Mouse (Mus musculus): ENCODE data around the gene Cdk14.

Gene Cdk14

DNA sequence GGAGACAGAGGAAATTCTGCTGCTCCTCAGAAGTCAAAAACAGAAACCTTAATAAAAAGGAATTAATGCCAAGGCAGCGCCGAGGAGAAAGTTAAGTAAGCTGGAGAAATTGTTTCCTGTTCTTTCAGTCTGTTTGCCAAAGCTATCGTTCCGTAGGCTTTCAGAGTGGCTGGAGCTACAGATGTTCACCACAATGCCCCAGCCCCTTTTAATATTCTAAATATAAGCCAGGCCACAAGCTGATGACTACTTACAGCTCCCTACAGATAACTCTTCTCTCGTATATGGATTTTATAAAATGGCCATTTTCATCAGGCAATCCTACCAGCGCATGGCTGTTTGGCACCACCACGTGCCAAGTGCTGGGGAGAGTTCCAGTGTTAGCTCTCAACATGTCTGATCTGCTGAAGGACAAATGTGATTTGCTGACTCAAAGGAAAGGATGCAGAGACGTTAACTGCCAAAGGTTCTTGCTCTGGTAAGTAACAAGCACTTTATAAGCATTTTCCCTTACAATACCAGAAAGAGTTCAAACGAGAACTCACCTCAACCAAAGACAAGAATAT is 106.8 kb downstream of the Cdk14 start:
- no peak for DNase-seq (ENCODE audit: low spot score)

DNA sequence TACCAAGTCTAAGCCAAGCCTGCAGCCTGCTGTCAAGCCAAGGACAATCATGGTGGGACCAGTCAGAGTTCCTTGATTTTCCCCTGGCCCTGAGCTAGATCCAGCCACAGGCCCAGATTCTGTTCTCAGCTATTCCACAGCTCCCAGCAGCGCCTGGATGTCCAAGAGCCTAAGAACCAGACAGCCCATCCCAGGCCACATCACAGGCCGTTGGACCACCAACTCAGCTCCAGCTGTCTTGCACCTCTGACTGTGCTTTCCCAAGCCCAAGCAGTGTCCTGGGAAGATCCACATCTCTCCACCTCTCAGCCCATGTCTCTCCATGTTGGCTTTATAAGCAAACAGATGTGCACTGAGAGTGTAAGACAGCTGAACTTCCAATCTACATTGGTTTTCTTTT is 114.8 kb downstream of the Cdk14 start:
- DNase-seq (ENCODE audit: low spot score) = no peak

DNA sequence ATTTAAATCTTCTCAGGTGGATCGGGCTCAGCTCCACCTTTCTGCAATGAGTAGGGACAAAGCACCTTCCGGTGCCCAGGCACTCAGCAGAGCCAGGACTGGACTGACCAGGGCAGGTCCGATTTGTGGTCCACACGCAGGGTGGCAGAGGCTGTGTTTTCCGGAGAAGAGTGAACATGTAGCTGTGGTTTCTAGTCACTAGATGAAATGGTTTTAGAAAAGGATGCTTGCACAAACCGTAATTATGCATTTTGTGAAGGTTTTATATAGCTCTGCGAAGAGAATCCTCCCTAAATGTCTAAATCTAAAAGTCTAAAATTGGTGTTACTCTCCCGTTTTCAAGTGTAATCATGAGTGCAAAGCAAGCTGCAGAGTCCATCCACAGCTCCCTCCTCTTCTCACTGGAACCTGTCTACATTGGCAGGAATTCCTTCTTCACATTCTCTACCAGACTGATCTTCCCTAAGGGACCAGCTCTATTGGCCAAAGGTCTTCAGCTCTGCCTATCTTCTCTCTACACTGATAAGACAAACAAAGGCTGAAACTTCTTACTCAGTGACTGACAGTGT is 116.9 kb downstream of the Cdk14 start:
- no peak for DNase-seq (ENCODE audit: low spot score)

DNA sequence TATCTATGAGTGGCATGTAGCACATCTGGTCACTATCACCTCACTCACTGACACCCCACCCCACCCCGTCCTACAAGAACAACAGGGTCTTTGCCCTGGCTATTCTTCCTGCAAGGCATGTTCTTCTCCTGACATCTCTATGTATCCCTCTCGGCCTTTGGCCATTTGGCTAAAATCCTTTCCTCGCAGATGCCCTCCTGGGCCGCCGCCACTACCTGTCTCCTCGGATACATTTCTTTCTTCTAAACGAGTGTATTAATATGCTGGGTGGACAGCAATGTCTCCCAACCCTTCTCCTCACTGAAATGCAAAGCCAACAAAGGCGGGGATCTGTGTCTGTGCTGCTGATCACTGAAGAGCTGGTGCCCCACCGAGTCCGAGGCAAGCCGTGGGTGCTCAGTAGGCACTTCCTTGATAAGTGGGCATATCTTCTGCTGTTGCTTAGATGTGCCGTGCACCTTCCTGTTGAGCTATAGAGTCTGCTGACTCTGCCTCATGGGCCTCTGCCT is 118.5 kb downstream of the Cdk14 start:
- DNase-seq (ENCODE audit: low spot score) = no peak

DNA sequence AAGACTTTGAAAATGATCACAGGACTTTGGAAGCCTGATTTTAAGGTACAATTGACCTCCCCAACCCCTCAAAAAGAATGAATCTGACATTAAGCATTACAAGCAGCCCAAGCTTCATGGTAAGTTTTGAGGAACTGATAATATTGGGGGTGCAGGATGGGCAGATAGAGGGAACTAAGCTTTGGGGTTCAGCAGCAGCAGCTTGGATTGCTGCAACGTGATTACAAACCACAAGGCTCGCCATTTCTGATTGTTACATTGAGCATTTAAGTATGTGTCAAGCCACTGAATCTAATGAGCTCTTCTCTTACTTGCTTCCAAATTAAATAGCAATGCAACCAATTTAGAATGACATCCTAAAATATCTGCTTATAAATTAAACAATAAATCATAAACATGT is 119.1 kb downstream of the Cdk14 start:
- no peak for DNase-seq (ENCODE audit: low spot score)

DNA sequence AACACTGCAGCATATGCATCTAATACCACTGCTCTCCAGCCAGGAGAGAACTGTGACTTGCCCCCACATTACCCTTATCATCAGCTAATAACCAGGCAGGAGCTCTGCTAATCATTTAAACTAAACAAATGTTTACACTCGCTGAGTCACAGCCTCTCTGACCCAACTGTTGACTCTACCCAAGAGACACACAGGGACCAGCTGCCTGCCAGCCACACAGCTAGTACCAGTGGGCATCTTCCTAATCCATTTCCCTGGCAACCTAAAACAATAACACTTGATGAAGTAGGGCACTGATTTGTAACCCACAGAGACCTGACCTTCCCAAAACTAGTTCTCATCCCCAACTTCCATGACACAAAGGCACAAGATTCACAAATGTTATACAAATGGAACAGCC is 119.8 kb downstream of the Cdk14 start:
- no peak for DNase-seq (ENCODE audit: low spot score)

DNA sequence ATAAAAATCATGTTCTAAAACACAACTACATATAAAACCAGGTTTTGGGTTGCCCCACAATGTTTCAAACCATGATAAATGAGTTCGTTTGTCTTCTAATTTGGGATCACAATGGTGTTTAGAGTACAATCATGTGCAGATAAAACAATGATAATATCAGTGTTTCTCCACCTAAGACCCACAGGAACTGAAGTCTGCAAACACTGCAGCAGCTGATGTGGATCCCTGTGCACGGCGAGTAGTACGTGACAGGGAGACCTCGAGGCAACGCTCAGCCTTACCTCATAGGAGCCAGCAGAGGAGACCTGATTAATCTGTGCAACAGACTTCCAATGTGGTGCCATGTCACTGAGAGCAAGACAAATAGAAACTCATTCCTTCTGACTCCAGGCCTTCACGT is 122.9 kb downstream of the Cdk14 start:
- DNase-seq (ENCODE audit: low spot score) = no peak

DNA sequence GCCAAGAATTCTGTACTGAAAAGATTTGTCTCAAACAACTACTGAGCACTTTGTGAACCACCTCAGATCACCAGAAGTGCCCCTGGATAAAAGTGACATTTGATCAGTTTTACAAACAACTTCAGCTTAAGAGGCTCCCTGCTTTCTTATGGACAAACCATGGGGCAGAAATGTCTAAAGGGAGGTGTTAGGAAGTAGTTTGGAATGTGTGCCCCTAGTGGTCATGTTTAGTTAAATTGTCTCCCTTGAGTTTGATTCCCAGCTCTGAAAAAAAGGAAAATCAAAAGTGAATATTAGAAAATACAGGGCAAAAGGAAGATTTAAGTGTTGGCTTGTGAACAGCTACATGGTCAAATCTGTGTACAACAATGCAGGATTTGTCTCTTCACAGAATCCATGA is 123.3 kb downstream of the Cdk14 start:
- DNase-seq (ENCODE audit: low spot score) = no peak

DNA sequence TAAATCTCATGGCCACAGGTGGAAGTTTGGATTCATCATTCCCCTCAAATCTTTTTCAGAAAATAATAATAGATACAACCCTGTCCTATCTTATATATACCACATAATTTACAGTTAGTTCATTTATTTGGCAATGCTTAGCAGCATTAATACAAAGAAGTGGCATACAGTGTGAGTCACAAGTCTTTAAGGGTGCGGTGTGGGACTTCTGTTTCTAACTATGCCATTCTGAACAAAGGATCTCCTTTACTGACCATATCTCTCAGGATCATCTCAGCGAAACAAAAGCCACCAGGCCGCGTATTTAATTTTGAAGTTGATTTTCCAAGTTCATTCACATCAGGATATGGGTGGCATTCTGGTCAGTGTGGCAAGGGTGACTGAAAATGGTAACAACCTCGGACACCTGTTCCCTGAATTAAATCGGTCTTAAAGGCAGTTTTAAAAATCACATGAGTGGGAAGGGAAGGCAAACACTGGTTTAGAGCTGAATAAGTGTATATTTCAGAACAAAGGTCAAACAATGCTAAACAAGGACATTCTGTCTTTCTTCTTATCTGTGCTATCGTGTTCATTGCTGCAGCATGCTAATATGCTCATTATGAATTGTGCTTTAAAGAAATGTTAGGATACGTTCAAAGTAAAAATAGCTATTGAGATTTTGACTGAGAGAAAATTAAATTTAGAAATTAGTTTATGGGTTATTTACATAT is 127.1 kb downstream of the Cdk14 start:
- no peak for DNase-seq (ENCODE audit: low spot score)

DNA sequence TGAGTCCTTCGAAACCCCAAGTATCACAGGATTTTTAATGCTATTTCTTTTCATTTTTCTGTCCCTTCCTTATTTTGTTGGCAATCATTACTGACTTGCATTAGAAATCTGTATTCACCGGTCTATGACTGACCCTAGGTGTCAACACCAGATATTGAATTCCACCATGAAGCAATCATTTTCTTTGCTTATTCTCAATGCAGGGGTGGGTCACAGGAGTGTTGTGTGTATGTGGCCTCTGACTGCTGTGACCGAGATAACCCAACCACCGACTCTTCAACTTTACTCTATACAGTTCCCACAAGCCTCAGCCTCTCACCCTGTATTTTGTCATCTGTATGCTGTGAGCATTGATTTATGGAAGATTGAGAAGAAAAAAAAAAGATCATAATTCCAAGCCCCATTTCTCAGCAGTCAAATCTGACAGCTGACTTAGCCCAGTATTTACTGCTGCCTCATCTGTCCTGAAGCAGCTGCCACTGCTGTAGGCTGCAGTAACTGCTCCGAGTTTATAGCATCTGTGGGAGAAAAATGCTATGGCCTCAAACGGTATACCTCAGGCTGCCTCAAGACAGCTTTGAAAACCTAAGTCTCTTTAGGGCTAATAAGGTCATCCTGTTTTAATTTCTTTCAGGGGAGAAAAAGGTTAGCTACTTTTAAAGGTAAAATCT is 128.7 kb downstream of the Cdk14 start:
- DNase-seq (ENCODE audit: low spot score) = no peak

DNA sequence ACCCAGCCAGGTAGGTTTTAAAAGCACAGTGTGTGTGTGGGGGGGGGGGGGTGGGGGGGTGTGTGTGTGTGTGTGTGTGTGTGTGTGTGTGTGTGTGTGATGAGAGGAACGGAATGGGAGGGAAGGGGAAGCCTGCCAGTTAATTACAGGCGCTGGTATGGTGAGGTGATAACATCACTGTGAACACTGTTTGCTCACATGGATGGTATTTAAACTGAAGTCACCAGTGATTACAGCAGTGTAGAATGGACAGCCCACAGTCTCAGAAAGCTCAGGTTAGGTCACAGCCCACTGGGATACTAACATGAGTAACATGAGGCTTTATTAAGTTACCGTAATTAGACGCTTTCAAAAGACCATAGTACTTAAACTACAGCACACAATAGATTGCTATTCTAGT is 129.4 kb downstream of the Cdk14 start:
- no peak for DNase-seq (ENCODE audit: low spot score)

DNA sequence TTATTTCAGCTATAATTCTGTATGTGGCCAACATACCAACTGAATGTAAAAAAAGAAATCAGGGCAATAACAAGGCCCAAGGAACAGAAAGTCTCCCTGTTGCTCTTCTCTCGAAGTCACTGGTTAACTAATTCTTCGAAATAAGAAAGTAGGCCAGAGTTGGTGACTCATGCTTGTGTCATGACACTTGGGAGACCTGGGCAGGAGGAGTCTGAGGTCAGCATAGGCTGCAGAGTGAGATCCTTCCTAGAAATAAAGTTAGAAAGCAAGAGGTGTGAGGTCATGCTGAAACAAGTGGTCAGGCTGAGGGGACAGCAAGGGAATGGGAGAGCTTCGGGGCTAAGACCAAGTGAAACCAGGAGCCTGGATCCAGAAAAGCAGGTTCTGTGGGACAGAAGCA is 134.2 kb downstream of the Cdk14 start:
- no peak for DNase-seq (ENCODE audit: low spot score)

DNA sequence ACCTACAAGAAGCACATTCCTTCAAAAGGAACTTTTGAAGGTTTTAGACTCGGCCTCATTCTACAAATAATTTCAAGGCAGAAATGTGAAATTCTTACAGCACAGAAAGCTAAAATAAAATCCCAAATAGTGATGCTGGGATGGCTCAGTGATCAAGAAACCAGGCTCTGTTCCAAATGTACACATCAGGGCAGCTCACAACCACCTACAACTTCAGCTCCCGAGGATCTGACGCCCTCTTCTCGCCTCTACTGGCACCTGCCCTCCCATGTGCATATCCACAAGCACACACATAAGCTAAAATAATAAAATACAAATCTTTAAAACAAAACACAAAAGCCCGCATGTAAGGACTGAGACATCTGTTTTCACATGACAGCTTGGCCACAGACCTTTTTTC is 135.6 kb downstream of the Cdk14 start:
- no peak for DNase-seq (ENCODE audit: low spot score)

DNA sequence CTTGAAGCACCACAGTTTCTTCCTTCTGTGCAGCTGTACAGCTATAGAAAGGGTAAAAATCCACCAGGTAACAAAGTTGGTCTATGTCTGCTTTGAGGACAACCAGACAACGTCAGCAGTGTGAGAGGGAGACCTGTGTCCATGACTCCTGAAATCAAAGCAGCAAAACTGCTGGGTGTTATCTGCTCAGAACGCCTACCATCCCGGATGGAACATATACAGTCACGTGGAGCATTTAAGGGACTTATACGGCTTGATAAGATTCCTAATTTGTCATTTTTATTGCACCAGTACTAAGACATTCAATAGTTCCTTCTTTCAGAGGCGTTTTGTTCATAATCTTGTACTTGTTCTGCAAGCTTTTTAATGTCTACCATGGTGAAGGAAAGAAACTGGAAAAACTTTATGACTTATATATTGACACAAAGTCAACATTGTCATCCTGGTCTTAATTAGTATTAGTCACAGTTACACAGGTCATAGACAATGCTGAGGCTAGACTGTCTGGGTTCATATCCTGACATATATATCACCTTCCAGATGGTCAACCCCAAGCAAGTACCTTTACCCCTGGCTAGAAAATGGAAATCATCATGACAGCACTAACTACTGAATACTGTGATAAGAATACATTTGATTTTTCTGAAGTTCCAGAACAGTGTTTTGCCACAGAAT is 136.2 kb downstream of the Cdk14 start:
- no peak for DNase-seq (ENCODE audit: low spot score)

DNA sequence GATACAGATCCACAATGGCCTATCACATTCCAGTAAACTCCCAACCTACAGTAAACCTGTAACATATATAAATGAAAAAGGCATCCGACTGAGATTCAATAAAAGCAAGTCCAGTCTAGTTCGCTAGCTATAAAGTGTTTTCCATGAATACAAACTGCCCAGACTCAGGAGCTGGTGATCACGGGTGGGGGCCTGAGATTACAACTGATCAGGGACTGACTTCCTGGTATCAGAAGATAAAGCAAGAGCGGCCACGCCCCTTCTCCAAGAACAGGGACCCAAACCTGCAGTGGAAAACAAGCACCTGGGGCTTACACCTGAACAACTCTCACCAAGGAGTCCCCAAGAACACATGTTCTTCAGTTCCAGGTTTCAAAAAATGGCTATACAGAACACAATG is 137.7 kb downstream of the Cdk14 start:
- DNase-seq (ENCODE audit: low spot score) = no peak

DNA sequence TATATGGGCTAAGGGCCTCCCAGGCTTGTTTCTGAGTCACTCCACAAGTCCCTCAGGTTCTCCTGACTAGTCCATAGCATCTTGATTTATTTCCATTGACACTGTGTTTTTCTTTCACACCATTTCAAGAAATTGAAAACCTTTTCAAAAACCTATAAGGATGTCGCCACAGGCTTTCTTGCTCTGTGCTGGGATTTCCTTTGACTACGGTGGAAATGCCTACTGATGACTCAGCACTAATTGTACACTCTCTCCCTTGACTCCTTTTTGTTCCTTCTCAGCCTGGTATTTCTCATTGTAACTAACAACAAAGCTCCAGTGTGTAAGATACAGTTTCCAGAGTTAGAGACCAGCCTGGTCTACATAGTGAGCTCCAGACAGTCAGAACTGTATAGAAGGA is 144.8 kb downstream of the Cdk14 start:
- DNase-seq (ENCODE audit: low spot score) = no peak

DNA sequence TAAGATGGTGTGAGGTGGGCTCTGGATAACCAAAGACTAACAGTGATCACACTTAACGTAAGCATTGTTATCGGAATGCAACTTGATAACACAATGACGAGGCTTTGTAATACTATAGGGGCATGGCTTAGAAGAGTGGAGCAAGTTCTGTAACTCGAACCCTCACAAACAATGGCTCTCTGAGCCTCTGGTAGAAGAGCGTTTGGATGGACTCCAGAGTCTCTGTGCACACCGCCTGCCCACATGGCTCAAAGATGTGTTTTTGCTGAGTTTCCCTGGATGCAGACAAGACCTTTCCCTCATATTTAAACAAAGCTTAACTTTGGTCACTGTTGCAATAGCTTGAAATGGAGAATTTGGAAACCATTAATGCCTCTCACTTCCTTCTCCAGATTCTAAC is 145.8 kb downstream of the Cdk14 start:
- DNase-seq (ENCODE audit: low spot score) = no peak

DNA sequence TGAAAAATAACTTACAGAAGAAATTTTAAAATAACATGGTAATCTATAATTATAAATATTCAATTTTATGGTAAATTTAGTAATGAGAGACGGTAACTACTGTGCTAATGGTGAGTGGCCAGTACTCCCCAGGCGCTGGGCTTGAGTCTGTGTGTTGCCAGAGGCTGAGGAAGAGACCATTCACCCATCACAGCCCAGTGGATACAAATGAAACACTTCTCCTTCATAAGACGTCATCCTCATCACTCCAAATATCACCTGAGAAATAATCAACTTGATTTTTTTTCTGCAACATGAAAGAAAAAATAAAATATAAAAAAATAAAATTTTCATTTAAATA is 153.4 kb downstream of the Cdk14 start:
- no peak for DNase-seq (ENCODE audit: low spot score)

DNA sequence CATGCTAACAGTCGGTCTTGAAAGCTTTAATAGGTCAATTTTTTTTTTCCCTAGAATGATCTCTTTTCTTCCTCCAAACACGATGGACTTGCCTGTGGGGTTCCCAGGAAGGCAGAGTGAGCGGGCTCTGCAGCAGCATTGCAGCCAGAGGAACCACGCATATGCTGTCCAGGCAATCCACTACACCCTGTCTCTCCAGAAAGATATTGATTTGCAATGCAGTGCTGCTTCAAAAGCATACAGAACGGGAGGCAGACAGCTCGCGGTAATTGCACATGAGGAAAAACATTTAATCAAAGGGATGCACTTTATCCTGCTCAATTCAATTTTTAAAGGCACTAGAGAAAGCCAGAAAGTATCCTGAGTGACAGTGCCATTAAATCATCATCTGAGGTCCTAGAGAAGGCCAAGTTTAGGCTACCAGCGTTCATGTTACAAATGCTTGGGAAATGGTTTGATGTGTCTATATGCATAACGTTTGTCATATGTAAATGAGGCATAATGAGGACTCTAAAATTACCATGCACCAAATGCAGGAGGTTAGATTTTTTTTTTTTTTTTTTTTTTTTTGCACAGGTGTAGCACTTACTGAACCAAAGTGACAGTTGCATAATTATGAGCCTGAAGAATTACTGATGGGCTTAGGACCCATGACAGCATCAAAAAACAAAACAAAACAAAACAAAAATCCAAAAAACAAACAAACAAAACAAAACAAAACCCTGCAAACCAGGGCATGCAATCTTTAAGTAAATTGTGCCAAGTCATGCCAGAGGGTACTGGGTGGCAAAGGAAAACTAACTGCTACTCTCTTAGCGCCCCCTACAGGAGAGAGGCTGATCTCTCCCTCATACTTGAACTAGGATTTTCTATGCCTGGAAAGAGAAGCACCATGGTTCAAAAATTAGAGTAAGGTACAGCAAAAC is 154.0 kb downstream of the Cdk14 start:
- DNase-seq (ENCODE audit: low spot score) = peak; percentile 85

DNA sequence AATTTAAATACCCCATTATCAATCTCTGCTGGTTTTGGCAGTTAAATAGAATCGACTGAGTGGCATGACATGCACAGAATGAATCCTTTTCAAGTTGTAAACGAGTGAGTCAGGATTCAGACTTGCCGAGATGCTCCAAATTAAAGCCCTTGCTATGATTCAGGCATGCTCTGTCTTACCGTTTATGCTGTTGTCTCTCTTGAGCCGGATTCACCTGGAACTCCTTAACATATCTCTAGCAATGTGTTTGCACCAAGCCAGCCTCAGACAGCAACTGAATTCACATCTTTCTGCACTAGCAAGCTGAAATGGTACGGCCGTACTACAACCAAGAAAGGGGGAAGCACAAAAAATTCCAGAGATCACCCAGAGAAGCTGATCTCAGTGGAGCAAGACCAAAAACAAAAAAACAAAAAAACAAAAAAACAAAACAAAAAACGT is 154.7 kb downstream of the Cdk14 start:
- no peak for DNase-seq (ENCODE audit: low spot score)

DNA sequence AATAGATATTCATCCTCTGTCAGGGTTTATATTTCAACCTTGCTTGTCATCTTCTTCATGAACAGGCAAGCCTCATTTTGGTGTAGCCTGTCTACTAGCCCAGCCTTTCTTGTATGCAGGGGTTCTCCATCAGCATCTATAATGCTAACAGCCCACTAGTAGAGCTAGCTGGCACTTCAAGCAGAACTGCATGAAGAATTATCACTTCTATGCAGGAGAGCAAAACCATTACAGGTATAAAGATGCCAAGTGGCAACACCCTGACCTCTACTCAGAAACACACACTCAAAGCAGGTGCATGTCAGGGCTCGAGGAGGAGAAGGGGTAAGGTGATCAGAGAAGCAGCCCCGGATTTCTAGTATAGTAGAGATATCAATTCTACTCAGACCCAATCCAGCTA is 155.4 kb downstream of the Cdk14 start:
- no peak for DNase-seq (ENCODE audit: low spot score)

Data from layer of hippocampus, adult 9-10 months (tissue).